Mouse (Mus musculus): ENCODE measurements around the gene Mrtfb. TPM values are rescaled to one million over a fixed set of nuclear protein-coding genes. Genes with fewer than 3 reads are reported as not detected.

Mrtfb gene
- total RNA-seq, 4 experiments from 2014 or later, result 24.7 to 25.9 (median 25.6) TPM

Small RNAs within 50 kb of the gene (microRNA-seq; reads per million reads assigned to microRNA genes)
- gene Mir193b, result 377 reads per million, percentile 70 among the genes with 10 or more reads in this experiment
- 9.1 reads per million, percentile 2 among the genes with 10 or more reads in this experiment for gene Mir365-1

Other genes with a start within 250 kb of the Mrtfb start
- 1 to 10 TPM; 4.2 to 5.5 (median 5.0) TPM for gene Ercc4, start 146.8 kb upstream of the Mrtfb start, total RNA-seq (2022)

All from gastrocnemius, adult 8-10 months (tissue).